Mouse (Mus musculus) cerebellum, postnatal 10 days (tissue): ENCODE results near the gene Tedc1.

Experiments used
- DNase-seq, 2 experiments: peaks; one replicate each; pipeline ENCODE4 v3.0.0; 2021; ENCODE audit warnings: mixed read lengths in 2 of 2

The Tedc1 gene

DNA sequence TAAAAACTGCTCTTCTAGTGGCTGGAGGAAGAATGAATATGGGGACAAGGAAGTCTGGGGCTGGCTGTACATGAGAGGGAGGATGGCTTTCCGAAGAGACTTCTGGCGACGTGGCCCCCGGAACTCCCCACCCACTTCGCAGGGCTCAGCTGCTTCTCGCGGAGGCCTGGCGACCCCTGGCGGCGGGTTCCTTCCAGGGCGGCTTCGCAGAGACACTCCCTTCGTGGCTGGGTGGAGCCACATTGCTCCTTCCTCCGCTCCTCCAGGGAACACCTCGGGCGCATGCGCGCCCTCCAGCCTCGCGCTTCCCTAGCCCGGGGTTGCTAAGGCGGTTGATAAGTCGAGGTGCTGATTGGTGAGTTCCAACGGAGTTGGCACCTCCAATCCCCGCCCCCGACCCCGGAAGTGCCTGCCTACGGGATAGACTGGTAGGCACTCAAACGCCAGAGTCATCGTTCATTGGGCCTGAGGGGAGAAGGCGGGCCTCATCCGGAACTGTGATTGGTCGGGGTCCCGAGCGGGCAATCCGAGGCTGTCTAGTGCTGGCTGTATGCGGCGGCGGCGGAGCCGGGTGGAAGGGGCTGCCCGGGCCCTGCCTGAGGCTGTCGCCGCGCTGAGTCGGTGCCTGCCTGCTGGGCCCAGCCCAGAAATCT is at the start of gene Tedc1:
TSS of gene Tedc1 (plus strand) at position 535 of the 653 bp plus-strand sequence.
- peak; percentile 100 for DNase-seq

- no peak for DNase-seq
Observed at GRCm38 (mm10) chr12:113107431-113108124, 48.6 kb upstream of the Tedc1 start.

GRCm38 (mm10) chr12:113108528-113109283 is 47.5 kb upstream of the Tedc1 start:
- no peak for DNase-seq

GRCm38 (mm10) chr12:113109801-113110200 is 46.4 kb upstream of the Tedc1 start:
- DNase-seq, result no peak

- DNase-seq, result no peak
Observed at GRCm38 (mm10) chr12:113114141-113114540, 42.1 kb upstream of the Tedc1 start.

DNA sequence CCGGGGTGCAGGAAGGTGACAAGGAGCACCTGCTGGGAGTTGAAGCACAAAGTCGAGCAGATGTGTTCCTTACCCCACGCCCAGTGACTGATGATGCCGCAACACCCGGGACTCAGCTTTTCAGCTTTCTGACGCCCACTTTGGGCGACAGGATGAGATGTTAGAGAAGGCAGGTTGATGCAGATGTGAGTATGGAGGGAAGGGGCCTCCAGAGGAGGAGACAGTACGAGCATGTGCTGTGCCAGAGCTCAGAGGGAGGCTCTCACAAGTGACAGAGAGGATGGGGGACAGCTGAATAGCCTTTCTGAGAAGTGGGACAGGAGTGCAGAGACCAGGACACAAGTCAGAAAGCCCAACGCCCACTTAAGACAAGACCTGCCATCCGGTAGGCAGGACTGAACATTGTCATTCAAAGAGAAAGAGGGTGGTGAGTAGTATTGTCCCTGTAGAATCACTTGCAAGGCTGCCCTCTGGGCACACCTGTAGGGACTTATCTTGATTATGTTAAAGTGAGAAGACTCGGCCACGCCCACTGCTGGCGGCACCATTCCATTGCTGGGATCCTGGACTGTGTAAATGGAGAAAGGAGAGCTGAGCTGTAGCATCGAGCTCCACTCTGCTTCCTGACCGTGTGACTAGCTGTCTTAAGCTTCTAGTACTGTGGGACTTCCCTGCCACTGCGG is 41.2 kb upstream of the Tedc1 start:
- DNase-seq, result no peak

- DNase-seq, result peak; percentile 92 to 95
Observed at GRCm38 (mm10) chr12:113119516-113120410, 36.5 kb upstream of the Tedc1 start.

- no peak for DNase-seq
Observed at GRCm38 (mm10) chr12:113124726-113125125, 31.5 kb upstream of the Tedc1 start.

DNA sequence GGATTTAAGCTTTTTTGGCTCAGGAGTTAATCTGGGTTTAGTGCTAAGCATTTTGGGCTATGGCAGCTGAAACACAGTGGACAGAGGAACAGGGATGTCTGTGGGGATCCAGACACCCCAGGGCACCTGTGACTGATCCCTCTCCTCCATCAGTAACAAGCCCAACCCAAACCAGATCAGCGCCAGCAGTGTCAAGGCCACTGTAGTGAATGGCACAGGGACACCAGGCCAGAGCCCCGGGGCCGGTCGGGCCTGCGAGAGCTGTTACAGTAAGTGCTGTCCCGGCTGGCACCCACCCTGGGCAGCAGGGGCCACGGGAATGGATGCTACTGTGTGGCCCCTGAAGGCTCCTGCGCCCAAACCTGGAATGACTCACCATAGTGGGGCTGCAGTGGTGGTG is 25.5 kb upstream of the Tedc1 start:
- no peak for DNase-seq

DNA sequence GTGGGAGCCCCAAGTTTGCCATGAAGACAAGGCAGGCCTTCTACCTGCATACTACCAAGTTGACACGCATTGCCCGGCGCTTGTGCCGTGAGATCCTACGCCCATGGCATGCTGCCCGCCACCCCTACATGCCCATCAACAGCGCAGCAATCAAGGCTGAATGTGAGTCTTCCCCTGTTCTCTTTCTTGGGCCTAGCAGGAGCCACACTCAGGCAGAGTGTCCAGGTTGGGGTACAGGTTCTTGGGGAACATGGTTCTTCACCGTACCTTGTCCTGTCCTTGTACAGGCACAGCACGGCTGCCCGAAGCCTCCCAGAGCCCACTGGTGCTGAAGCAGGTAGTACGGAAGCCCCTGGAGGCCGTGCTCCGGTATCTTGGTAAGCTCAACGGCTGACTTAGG is 24.6 kb upstream of the Tedc1 start:
- DNase-seq, result no peak

GRCm38 (mm10) chr12:113132567-113132966 is 23.7 kb upstream of the Tedc1 start:
- peak; percentile 50 to 59 for DNase-seq

DNA sequence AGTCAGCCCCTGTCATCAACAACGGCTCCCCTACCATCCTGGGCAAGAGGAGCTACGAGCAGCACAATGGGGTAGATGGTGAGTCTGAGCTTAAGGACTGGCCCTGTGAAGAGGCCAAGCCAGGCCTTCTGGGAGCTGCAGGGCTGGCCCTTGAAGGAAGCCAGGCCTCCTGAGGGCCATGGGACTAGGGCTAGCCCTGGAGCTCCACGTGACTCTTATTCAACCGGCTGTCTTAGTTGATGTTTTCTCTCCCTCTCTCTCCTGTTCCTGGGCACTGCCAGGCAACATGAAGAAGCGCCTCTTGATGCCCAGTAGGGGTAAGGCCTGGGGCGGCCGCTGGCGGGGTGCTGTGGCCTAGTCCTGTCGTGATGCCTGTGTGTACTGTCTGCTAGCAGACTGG is 23.0 kb upstream of the Tedc1 start:
- DNase-seq, result peak in 1 of 2 experiments; percentile 6

DNA sequence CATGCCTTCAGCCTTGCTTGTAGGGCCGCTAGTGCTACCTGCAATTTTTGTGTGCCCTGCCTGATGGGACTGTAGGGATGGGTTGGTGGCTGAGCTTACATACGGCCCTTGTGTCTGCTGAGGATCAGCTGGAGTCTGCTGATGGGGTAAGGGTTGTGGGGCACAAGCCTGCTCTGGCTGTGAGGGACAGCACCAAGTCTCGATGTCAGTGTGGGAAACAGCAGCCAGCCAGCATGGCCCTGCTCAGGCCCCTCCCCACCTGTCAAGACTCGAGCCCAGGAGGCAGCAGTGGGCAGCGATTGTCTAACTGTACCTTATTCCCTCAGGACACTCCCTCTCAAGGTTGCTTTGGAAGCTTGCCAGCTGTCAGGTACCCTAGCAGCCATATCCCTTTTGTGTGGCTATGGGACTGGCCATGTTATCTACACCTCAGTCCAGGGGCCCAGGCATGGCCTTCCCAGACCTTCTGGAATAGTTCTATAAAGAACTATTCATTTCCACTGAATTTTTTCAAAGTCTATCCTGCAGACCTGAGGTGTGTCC is 22.3 kb upstream of the Tedc1 start:
- peak in 1 of 2 experiments; percentile 17 for DNase-seq

- no peak for DNase-seq
Observed at GRCm38 (mm10) chr12:113134502-113134901, 21.7 kb upstream of the Tedc1 start.

DNA sequence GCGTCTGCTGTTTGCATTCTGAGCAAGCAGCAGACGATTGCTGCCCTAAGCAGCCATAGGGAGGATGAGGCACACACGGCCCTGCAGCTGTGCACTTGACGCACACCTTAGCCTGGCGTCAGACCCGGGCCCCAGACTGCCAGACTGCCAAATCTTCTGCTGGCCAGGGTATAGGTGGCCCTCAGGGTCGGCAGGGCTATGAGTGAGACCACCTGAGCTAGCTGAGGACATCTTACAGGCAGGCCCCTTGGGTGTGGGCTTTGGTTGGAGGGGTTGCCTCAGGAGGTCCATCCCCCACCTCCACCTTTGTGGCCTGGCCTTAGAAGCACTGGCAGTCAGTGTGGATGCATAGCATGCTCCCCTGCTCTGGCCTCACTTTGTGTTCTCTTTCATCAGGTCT is 20.8 kb upstream of the Tedc1 start:
- no peak for DNase-seq

- no peak for DNase-seq
Observed at GRCm38 (mm10) chr12:113136492-113137020, 19.7 kb upstream of the Tedc1 start.

GRCm38 (mm10) chr12:113137260-113138213 is 18.7 kb upstream of the Tedc1 start:
- no peak for DNase-seq

- no peak for DNase-seq
Observed at GRCm38 (mm10) chr12:113138291-113138690, 17.9 kb upstream of the Tedc1 start.

DNA sequence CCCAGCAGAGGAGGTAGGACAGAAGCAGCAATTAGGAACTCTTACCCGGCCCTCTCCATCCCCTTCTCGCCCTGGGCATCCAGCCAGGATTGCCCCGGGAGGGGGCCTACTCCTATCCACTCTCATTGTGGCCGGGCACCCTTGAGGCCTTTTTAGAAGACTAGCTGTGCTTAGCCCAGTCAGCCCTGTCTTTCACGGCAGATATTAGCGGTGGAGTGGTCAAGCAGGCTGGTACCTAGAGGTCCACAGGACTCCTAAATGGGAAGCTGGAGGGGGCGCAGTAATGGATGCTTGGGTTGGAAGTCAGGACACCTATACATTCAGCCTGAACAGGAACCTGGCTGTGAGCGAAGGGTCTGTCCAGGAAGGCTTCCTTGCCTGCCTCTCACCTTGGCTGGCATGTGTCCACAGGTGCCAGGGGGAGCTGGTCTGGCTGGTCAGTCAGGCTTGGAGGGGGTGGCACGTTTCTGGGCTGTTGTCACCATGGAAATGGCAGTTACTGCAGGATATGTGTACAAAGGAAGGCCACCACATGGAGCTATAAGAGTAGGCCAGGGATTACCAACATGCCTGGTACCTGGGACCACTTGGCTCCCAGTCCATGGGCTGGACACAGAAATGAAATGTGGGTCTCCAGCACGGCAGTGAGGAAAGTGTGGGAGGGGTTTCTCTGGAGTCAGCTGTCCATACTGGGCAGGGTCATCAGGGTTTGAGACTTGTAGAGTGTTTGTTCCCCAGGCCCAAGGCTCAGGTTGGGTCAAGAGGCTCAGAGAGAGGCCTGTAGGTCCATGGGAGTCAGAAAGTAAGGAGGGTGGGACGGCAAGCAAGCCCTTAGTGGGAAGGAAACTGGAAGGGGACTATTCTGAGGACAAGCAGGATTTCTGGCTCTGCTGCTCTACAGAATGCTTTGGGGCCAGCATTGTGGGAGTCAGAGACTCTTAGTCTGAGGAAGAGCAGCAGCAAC is 17.0 kb upstream of the Tedc1 start:
- DNase-seq, result peak; percentile 48 to 49
